Mouse (Mus musculus) CD4-positive helper T cell, adult 2 months (primary cell): ENCODE measurements around the gene Nphs1.
"Not testable (repeated sequence)": the region's sequence is repeated elsewhere in the genome, so short reads cannot be mapped to it uniquely, and the experiment has no call there.

ENCODE experiments used
- DNase-seq: peaks from one replicate; pipeline ENCODE4 v3.0.0-alpha.2; 2012; ENCODE audit warnings: low read depth, missing footprints, low spot score

Gene Nphs1

DNA sequence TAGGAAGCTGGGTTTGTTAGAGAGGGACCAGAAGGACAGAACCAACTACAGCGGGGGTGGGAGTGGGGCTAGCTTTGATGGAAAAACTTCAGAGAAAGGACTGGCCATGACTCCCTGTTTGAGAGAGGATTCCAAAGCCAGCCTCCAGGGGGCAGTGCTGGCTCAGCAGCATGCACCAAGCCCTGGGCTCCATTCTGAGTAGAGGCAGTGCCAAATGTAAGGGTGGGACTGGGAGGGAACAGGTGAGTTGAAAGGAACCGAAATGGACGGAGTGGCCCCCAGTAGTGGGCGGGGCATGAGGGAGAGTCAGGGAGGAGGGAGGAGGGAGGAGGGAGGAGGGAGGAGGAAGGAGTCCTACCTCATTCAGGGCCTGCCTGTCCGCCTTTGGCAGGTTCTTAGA, 17.4 kb upstream of the Nphs1 start:
- DNase-seq, result peak; percentile 68

DNA sequence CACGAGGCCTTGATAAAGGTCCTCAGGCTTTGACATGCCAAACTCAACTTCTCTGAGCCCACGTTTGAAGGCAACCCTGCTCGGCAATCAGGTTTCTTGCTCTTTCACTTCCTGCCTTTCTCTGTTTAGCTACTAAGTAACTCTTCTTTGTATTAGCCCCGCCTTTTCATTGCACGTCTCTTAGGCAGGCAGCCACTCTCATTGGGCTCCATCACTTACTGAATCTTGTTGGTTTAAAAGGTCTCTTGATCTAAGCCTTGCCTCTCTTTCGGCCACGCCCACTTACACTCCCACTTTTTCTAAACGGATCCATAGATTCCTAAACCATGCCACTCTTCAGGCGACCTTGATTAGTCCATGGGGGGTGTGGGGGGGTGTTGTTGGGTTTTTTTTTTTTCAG, 14.4 kb upstream of the Nphs1 start:
- DNase-seq, result peak; percentile 56

DNA sequence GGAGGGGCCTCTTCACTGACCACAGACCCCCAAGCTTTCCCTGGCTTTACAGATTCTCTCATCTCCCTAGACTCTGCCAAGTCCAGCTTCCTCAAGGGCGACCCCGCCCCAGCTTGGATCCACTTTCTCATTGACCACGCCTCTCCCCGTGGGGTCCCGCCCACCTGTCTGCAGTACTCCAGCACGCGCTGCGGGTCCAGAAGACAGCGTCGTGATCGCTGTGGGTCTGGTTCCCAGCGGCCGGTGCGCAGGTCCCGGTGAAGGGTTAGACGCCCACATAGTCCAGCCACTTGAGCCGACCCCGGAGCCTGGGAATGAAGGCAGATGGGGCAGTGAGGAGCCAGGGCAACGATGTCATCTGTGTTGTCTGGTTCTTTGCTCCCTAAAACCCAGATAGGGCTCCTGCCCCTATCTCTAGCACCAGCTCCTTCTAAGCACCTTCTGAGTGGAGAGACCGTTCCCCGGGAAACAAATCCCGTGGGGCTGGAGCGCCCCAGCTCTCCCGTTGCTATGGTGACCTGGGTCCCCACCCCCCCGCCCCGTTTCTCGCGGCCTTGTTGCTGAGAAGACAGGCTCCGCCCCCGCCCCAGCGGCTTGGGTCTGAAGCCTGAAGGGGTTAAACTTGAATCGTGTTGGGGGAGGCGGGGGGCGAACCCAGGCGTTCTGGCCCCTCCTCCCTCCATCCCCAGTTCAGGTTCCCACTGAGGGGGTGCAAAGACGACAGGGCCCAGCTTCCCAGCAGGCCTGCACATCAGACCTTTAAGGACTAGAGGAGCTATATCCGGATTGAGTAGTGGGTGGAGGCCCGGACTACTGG, 13.8 kb upstream of the Nphs1 start:
- peak; percentile 53 for DNase-seq

DNA sequence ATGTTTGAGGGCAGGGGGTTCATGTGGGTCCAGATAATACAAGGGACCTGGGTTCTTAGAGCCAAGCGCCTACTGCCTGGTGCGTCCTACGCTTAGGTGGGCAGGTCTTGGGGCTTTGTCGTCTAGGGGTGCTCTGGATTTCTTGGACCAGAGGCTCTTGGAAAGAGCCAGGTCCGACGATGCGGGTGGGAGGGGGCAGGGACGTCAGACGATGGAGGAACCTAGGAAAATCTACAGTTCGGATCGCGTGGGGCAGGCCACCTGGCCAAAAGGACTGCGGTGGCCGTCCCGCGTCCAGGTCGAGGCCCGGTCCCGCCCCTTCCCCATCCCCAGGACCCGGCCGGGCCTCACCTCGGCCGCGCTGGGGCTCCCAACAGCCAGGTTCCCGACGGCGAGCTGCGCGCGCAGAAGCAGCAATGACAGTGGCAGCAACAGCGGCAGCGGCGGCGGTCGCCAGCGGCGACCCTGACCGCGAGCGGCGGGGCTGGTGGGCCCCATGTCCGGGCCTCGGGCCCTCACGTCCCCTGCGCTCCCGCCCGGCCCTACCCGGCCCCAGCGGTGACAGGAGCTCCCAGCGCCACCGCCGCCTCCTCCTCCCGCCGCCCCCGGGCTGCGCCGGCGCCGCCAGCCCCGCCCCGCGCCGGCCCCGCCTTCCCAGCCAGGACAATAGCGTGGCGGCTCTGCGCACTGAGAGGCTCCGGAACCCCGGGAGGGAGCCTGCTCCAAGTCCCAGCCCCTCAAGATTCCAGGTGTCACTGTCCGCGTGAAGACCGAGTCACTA, 13.0 kb upstream of the Nphs1 start, which contains the start of gene Aplp1:
Gene Aplp1, minus strand, starts transcription at position 565 of the 781 bp plus-strand sequence.
- peak; percentile 69 for DNase-seq

DNA sequence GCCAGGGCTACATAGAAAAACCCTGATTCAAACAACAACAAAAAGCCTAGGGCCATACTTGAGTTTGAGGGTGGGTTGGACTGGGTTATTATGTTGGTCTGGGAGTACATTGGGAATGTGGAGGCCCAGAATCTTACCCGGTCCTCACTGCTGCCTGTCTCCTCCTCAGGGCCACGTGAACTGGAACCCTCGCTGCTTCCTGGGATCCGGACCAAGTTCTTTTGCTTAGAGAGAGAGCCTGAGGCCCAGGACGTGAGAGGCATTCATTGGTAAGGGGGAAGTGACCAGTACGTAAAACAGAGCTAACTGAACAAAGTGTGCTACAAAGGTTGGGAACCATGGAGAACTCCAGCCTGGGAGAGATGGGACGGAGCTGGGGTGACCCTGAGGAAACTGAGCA, 7.9 kb upstream of the Nphs1 start:
- no peak for DNase-seq

DNA sequence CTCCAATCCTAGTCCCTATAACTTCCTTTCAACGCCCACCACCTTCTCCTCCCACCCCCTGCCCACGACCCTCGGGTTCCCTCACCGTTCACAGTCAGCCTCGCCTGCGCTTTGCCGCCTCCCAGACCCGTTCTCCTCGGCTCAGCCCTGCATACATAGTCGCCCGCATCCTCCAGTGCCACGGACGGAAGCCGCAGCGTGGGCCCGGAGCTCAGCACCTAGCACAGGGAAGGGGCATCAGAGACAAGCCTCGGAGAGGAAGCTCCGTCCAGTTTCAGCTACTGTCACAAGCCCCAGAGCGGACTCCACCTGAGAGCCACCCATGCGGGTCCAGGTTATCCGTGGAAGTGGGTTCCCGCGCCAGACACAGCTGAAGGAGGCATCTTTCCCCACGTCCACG, 4.8 kb upstream of the Nphs1 start:
- DNase-seq, result peak; percentile 38

DNA sequence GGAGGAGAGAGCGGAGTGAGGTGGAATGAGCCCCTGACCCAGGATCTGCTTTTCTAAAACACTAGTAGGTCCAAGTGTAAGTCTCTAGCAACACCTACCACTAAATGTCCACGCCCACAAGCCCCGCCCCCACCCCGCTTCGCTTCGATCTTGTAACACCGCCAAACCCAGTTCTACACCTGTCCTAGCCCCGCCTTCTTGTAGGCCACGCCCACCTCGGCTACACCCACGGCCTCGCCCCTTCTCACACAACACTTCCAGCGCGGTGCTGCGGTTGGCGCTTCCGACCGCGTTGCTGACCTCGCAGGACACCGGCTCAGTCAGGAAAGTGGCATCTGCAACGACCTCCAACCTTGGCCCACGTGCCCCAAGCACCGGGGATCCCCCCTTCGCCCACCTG, 4.3 kb upstream of the Nphs1 start:
- DNase-seq, result peak; percentile 82

DNA sequence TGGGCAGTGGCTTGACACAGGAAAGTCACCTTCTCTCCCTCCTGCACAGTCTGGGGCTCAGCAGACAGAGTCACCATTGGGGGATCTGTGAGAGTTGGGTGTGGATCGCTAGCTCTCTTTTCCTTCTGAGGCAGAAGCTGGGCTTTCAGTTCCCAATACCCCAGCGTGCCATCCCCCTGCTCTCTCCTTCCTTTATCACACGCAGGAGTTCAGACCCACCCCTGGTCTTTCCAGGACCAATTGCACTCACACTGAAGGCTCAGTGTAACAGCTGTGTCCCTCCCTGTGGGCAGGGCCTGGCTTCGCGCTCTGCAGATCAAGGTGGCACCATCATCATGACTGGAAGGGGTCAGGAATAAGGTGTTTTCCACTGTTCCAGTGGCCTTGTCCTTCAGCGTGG, 3.9 kb upstream of the Nphs1 start:
- no peak for DNase-seq

DNA sequence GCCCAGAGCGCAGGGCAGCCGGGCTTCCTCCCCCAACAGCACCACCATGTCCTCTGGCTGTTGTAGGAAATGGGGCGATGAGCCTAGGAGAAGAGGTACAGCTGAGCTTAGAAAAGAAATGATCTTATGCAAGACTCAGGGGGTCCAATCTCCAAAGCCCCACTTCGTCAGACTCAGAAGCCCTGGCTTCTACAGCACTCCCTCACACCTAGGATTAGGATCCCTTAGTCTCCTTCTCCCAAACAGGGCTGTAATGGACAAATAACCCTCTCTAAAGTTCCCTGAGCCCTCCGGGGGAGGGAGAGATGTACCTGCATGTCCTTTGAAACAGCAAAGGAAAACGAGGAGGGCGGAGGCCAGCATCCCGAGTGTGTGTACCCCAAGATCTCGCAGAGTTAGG, 1.6 kb upstream of the Nphs1 start:
- DNase-seq, result no peak

DNA sequence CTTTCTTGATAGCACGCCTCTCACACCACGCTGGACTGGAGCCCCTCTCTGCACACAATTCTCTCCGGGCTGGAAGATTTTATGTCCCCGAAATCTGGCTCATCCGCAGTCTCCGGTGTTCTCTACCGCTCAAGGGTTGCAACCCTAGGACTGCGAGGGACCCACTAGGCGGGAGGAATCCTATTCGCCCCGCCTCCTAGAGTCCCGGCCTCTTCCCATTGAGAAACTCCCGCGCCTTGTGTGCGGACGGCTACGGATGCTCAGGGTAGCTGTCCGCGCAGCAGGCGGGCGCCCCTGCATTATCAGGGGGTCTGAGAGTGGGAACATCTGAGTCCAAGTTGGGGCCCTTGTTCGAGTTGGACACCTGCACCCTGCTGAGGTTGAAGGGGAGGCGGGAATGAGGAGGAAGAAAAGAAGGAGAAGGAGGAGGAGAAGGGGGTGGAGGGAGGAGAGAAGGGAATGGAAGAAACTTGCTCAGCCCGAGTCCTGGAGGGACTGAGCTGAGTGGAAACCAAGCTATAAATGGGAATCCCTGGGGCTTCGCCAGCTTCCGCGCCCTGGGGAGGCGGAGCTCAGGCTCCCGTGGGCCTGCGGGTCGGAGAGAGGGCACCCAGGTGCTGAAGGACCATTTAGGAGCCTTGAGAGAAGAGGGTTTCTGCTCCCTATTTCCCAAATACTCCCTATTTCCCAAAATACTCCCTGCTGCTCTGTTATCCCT, 1.0 kb upstream of the Nphs1 start:
- DNase-seq, result no peak

DNA sequence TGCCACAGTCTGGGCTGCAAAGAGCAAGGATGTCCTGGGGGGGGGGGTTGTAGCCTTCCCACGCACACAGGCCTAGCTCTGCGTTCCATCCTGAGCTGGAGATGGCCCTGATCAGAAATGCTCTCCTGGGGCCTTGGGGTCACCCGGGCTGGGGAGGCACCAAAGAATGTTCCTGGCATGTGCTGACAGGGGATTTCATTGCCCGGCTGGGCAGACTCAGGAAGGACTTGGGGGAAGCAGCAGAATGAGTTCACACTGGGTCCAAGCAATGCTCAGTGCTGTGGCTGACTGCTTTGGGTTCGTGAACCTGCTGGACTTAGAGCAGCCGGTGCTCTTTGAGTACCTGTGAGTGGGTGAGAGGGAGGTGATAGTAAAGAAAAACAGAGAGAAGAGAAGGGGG, 1.4 kb downstream of the Nphs1 start:
- DNase-seq, result no peak

DNA sequence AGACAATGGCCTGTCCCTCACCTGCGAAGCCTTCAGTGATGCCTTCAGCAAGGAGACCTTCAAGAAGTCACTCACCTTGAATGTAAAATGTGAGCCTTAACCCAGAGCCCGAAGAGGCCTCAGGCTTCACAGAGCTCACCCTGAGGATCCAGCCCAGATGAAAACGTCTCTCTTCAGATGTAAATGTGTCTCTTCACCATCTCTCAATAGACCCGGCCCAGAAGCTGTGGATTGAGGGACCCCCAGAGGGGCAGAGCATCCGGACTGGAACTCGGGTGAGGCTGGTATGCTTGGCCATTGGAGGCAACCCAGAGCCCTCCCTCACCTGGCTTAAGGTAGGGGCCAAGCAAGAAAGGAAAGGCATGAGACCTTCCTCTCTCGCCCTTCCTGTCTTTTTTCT, 5.5 kb downstream of the Nphs1 start:
- DNase-seq, result no peak

DNA sequence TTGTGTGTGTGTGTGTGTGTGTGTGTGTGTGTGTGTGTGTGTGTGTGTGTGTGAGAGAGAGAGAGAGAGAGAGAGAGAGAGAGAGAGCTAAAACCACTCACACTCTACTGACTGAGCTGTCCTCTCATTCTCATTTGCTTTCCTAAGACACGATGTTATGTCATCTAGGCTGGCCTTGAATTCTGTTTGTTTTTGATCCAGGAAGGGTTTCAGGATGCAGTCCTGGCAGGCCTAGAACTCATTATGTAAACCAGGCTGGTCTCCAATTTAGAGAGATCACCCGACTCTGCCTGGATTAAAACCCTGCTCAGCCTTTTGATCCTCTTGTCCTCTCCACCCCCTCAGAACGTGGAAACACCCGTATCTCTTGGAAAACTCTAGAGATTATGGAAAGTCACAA, 5.9 kb downstream of the Nphs1 start:
- DNase-seq, result no peak

DNA sequence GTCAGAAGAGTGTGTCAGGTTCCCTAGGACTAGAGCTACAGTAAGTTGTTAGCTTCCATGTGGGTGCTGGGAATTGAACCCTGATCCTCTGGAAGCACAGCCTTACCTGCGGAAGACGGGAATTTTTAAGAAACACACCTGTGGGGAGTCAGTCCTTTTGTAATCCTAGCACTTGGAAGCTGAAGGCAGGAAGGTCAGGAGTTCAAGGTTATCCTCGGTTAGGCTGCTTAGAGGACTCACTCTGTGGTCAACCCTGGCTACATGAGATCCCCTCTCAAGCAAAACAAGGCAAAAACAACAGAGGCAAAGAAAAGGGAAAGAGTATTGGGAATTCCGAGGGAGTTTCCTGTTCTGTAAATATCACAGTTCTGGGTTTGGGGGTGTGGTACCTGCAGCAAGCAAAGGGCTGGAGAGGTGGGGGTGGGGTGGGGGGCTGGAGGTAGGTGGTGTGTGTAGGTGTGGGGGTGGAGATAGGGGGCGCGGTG, 6.7 kb downstream of the Nphs1 start:
- DNase-seq, result no peak

DNA sequence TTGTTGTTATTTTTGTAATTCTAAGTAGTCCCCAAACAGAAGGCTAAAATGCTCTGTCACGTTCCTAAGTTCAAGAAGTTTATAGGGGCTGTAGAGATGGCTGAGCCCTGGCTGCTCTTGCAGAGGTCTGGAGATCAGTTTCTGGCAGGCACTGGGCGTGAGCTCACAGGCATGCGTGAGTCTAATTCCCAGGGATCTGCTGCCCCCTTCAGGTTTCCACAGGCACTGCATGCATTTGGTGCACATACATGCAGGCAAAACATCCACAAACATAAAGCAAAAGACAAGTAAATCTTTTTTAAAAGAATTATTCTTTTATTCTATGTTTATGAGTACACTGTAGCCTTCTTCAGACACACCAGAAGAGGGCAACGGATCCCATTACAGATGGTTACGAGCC, 14.3 kb downstream of the Nphs1 start:
- DNase-seq, result peak; percentile 52

DNA sequence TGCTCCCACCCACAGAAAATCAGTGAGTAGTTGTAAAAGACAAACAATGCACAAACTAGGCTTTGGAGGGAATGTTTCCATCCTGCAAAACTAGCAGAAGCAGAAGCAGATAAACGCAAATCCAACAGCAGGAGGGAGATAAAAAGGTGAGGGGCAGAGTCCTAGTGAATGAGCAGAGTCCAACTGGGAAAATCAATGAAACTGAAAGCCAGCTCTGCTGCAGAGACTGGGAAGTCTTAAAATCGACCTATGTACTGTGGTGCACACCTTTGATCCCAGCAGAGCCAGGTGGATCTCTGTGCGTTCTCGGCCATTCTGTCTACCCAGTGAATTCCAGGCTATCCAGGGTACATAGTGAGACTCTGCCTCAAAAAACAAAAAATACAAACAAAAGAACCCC, 16.9 kb downstream of the Nphs1 start:
- no peak for DNase-seq

DNA sequence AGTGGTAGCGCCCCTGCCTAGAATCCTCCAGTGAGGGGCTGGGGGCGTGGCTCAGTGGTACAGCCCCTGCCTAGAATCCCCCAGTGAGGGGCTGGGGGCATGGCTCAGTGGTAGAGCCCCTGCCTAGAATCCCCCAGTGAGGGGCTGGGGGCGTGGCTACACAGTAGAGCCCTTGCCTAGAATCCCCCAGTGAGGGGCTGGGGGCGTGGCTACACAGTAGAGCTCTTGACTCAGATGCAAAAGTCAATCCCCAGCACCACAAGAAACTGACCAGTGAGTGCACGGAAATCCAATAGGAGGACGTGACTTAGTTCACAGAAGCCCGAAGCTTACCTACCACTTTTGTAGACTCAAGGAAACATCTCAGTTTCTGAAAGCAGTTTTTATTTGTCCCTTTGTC, 18.0 kb downstream of the Nphs1 start:
- not testable (repeated sequence) for DNase-seq

DNA sequence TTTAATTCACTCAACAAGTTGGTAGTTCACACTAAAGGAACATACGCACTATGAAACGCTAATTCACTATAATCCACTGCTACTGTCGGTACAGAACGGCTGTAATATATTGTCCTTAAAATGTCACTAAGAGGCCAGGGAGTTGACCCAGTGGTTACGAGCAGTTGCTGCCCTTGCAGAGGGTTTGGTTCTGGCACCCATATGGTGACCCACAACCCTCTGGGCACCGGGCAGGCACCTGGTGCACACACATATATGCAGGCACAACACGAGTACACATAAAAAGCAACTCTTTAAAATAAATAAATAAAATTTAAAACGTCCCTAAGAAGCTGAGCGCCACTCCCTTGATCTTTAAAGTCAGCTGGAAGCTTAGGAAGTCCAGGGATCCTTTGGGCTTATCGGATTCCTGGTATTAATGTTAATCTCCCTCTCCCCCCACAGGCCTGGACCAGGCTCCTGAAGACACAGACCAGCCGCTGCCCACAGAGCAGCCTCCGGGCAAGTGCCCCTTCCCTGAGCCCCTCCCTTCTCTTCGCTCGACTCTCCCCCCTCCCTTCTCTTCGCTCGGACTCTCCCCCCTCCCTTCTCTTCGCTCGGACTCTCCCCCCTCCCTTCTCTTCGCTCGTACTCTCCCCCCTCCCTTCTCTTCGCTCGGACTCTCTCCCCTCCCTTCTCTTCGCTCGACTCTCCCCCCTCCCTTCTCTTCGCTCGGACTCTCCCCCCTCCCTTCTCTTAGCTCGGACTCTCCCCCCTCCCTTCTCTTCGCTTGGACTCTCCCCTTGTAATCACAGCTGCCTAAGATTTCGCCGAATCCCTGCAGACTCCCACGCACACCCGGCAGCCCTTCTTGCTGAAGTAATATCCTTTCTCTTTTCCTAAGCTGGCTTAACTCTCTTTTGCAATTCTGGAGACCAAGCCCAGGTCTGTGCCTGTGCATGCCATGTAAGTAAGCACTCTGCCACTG, 19.6 kb downstream of the Nphs1 start:
- DNase-seq, result no peak

DNA sequence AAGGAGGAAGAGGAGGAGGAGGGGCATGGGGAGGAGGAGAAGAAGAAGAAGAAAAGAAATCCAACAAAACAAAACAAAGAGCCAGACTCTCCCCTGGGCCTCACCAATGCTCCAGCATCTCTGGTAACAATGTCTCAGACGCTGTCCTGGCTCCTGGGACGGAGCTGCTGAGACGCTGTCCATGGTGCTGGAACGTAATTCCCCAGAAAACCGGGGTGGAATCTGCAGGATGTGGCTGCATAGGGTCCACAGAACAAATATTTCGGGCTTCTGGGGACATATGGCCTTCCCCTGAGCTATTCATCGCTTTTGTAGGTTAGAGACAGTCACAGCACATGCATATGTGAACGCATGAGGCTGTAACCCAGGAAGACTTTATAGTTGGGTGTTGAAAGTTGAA, 26.1 kb downstream of the Nphs1 start:
- no peak for DNase-seq

DNA sequence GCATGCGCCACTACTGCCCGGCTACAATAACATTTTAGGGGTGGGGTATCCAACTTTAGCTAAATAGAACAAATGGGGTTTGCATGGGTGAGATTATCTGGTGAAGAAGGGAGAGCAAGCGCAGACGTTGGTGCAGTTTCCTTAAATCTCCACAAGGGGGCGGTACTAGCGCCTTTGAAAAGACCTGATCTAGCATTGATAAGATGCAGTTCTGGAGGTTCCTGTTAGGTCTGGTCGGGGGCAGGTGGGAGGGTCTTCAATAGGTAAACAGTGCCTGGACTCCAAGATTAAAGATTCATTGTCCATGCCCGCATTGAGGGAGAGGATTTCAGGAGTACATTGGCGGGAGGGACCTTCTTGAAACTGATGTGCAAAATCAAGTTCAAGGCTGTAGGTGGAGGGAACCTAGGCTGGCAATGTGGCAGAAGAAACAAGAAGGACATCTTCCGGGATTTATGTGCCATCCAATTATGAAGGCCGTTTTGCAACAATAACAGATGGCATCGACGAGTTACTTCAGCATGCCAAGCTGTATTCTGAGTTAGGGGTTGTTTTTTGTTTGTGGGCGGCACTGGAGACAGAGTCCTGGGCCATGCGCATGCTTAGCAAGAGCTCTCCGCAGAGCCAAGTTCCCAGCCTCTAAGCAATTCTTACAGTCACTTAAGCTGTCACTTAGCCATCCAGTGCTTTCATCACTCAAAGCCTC, 32.3 kb downstream of the Nphs1 start:
- DNase-seq, result peak; percentile 52

DNA sequence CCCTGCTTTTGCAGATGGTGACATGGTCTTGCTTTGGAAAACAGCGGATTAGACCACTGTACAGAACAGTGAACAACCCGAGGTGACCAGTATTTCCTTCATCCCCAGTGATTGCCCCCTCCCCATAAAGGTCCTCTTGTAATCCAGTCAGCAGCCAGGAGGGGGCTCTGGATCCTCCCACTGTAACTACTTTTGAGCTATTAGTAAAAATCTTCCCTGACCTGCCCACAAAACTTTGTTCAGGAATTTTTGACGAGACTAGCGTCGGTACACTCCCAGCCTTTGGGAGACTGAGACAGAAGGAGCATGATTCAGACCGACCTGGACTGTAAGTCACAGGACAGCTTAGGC, 32.8 kb downstream of the Nphs1 start:
- no peak for DNase-seq
